Mouse (Mus musculus): ENCODE measurements around the gene Sept8.
"Not testable (repeated sequence)": the region's sequence is repeated elsewhere in the genome, so short reads cannot be mapped to it uniquely, and the experiment has no call there.

The Sept8 gene

DNA sequence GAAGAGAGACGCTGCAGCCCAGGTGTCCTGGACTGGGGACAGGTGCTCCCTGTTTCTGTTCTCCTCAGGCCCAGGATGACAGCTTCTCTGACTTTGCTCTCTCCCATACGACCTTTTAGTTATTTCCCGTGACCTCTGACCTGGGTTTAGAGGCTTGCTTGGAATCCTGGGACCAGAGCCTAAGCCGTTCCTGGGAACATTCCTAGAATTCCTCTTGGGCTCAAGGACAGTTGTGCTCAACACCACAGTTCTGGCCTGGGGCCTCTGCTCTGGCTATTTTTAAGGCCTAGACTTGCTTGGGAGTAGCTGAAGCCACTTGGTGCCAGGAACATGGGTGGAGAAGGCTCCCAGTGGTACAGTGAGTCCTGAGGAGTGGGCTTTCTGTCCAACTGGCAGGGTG lies 6.4 kb downstream of the Sept8 start:
- in situ Hi-C loops (cut with MboI, MseI) = no loop called here

DNA sequence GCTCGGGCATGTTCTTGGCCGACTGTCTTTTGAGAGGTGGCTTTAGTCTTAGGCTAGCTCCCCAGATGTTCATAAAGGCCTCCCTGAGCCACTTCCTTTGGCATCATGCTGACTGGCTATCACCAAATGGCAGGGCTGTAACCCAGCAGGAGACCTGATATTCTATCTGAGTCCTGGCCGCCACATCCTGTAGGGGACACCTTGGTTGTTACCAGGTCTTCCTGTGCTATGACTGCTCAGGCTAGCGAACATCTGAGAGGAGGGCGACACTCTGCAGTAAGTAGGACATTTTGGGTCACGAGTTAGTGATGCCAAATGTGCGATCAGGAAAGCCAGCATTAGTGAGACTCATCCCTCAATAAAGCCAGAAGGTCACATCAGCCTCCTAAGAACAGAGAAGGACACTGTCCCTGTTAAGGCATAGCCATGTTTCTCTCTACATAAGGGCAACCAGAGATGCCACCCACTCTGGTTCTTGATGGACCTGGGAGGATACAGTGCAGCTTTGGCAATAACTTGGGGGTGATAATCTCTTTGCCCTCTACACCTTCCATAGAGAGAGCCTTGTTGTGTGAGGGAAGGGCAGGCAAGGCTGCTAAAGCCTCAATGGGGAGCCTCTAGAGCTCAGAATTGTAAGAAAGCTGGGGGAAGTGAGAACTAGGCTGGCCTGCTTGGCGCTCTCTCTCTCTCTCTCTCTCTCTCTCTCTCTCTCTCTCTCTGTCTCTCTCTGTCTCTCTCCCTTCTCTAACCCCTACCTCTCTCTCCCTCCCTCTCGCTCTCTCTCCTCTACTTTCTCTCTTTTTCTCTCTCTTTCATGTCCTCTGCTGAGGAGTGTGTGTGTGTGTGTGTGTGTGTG lies 9.6 kb downstream of the Sept8 start:
- in situ Hi-C loops (cut with MboI, MseI) = no loop called here

GRCm38 (mm10) chr11:53529253-53529557 lies 10.1 kb downstream of the Sept8 start:
- in situ Hi-C loops (cut with MboI, MseI) = no loop called here

- in situ Hi-C loops (cut with MboI, MseI) = no loop called here
These were observed 10.9 kb downstream of the Sept8 start for GRCm38 (mm10) chr11:53530001-53530400.

DNA sequence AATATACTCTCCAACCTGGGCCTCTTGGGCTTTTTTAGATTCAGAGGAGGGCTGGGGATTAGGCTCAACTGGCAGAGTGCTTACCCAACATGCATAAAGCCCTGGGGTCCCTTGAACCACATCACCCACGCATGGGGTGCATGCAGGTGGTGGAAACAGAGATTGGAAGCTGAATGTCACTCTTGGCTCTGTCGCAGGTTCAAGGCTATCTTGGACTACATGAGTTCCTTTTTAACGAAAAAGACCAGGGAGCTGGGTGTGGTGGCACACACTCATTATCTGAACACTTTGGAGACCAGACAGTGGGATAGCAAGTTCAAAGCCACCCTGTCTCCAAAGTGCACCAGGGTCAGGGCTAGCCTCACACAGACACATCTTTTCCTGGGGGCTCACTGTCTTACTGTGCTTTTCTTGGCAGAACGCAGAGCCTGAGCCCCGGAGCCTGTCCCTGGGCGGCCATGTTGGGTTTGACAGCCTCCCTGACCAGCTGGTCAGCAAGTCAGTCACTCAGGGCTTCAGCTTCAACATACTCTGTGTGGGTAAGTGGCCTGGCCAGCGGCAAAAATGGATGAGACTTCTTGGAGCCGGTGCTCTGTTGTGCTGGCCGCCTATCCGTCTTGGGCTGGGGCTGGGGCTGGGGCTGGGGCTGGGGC lies 12.6 kb downstream of the Sept8 start:
- in situ Hi-C loops (cut with MboI, MseI) = no loop called here

GRCm38 (mm10) chr11:53532231-53532620 lies 13.2 kb downstream of the Sept8 start:
- in situ Hi-C loops (cut with MboI, MseI) = no loop called here

DNA sequence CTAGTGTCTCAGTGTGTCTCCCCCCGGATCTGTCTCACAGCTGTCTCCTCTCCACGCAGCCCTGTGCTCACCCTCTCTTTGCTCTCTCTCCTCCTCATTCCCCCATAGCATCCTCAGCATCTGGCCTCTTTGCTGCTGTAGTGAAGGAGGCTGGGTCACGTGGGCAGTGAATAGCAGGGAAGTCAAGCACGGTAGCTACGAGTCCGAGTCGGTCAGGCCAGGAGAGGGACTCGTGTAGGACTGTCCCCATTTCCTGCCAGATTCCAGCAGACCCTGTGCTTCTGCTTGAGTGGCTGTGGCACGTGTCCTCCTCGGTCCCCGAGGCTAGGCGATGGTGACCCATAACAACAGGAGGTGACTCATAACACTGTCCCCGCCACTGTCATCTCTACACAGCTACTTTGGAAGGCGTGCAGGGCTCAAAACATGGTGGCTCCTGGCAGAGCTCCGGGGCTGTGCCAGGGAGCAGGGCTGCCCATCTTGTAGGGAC lies 20.0 kb downstream of the Sept8 start:
- in situ Hi-C loops (cut with MboI, MseI) = no loop called here

- in situ Hi-C loops (cut with MboI, MseI) = loop anchor here (10.0 kb wide), 1 partner anchor 1086 kb away; no protein-coding TSS in a partner anchor
These were observed 21.3 kb downstream of the Sept8 start for GRCm38 (mm10) chr11:53540394-53540793.

- in situ Hi-C loops (cut with MboI, MseI) = loop anchor here (10.0 kb wide), 1 partner anchor 1086 kb away; no protein-coding TSS in a partner anchor
These were observed 22.2 kb downstream of the Sept8 start for GRCm38 (mm10) chr11:53541222-53541621.

DNA sequence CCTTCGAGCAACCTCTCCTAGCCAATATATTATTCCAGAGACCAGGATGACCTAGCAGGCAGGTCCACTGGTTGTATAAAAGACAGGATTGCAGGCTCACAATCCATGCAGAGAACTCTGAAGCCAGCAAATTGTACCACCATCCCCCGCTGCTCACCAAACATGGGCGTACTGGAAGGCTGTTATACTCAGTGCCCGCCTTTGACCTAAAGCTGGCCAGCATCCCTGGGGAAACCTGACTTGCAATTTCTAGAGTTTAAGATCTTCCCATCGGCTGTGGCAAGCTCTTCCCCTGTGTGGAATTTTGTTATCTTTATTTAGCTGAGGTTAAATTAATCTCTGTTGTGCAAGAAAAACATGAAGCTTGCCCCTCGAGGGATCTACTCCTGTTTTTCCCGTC lies 24.0 kb downstream of the Sept8 start:
- in situ Hi-C loops (cut with MboI, MseI) = loop anchor here (10.0 kb wide), 1 partner anchor 1088 kb away; no protein-coding TSS in a partner anchor

- in situ Hi-C loops (cut with MboI, MseI) = loop anchor here (10.0 kb wide), 1 partner anchor 1091 kb away; no protein-coding TSS in a partner anchor
These were observed 27.2 kb downstream of the Sept8 start for GRCm38 (mm10) chr11:53546271-53546670.

DNA sequence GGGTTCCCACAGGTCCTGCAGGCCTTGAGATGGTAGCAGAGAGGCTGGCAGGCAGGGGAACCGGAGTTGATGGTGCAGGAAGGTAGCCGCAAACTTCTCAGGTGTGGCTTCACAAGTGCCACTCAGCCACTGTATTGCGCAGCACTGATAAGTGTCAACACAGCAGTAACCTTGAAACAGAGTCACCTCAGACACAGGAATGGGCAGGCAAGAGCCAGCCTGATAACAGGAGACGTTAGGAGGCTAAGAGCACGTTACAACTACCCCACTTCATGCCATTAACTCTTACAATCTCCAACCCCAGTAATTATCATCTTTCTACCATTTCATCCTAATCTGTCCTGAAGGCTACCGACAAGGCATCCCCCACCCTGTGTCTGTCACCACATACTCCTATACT lies 28.5 kb downstream of the Sept8 start:
- in situ Hi-C loops (cut with MboI, MseI) = loop anchor here (10.0 kb wide), 1 partner anchor 1093 kb away; no protein-coding TSS in a partner anchor

DNA sequence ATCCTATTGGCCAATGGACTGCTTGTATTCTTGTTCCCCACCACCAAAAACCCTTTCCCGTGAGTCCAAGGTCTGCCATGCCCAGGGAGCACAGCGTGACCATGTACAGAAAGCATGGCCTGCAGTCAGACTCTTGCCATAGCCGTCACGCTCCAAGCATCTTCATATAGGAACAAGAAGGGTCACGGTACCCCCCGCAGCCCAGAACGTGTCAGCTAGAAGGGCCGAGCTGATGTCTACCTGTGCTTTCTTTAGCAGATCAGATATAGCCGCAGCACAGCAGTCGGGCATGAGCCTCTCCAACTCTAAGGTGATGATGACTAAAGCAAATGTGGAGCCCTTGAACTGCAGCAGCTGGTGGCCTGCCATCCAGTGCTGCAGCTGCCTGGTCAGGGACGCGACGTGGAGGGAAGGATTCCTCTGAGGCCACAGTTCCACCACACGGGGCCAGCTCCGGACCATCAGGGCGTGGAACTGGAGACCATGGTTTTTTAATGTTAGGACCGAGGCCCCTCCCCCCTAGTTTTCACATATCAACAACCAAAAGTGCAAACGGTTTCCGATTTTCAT lies 29.1 kb downstream of the Sept8 start:
- in situ Hi-C loops (cut with MboI, MseI) = loop anchor here (10.0 kb wide), 1 partner anchor 1093 kb away; no protein-coding TSS in a partner anchor

DNA sequence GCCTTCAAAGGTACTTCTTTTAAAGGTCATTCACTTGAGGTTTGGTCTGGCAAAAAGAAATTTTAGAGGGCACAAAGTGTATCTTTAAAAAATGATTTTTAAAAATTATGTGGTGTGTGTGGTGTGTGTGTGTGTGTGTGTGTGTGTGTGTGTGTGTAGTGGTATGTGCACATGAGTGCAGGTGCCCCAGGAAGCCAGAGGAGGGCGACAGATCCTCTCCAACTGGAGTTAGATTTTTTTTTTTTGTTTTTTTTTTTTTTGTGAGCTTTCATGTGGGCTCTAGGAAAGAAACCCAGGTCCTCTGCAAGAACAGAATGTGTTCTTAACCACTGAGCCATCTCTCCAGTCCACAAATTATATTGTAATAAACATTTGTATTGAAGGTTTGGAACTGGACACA lies 31.7 kb downstream of the Sept8 start:
- in situ Hi-C loops (cut with MboI, MseI) = loop anchor here (5.0 kb wide), 1 partner anchor 487 kb away; no protein-coding TSS in a partner anchor

- in situ Hi-C loops (cut with MboI, MseI) = loop anchor here (5.0 kb wide), 1 partner anchor 486 kb away; no protein-coding TSS in a partner anchor
These were observed 32.7 kb downstream of the Sept8 start for GRCm38 (mm10) chr11:53551754-53552153.

GRCm38 (mm10) chr11:53556529-53556928 lies 37.5 kb downstream of the Sept8 start:
- in situ Hi-C loops (cut with MboI, MseI) = not testable (repeated sequence)

DNA sequence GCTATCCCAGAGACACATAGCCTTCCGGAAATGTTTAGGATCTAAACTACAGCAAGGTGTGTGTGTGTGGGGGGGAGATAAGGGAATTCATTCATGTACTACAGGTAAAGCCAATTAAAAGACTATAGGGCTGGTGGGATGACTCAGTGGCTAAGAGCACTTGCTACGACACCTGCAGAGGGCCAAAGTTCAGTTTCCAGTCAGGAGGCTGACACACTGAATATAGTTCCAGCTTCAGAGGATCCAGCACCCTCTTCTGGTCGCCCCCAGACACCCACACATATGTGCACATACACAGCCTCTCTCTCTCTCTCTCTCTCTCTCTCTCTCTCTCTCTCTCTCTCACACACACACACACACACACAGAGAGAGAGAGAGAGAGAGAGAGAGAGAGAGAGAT lies 38.9 kb downstream of the Sept8 start:
- in situ Hi-C loops (cut with MboI, MseI) = not testable (repeated sequence)

DNA sequence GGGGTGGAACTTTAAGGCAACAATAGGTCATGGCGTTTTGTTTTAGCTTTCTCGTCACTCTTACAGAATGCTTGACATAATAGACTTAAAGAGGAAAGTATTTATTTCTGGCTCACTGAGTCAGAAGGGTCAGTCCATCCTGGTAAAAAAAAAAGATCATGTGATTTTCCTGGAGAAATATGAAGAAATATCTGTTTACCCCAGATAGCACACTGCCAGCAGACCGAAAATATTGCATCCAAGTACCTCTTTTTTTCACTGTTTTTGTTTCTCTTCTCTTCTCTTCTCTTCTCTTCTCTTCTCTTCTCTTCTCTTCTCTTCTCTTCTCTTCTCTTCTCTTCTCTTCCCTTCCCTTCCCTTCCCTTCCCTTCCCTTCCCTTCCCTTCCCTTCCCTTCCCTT lies 40.9 kb downstream of the Sept8 start:
- in situ Hi-C loops (cut with MboI, MseI) = not testable (repeated sequence)

DNA sequence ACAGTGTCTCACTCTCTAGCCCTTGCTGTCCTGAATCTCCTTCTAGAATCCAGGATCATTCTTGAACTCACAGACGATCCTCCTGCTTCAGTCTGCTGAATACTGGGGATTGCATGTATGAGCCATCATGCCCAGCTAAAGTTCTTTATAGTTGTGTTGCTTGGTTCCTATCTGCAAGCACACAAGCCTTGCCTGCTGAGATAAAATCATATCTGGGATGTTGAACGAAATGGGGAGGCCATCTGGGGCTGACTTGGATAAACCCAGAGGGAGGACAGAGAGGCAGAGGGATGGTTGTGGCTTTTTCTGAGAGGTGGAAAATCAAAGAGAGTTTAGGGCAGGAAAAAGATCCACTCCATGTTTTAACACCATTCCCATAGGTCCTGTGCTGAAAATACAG lies 42.9 kb downstream of the Sept8 start:
- in situ Hi-C loops (cut with MboI, MseI) = no loop called here

- in situ Hi-C loops (cut with MboI, MseI) = no loop called here
These were observed 47.6 kb downstream of the Sept8 start for GRCm38 (mm10) chr11:53566646-53567045.

GRCm38 (mm10) chr11:53567224-53568014 lies 48.4 kb downstream of the Sept8 start, which contains the start of gene Kif3a:
Gene Kif3a (plus strand): TSS chr11:53567379.
- in situ Hi-C loops (cut with MboI, MseI) = no loop called here
